ENCODE assay signal across 9 mouse cellular contexts in genomic region chr5:135400244-135400643, GRCm38 (mm10). TPM values are rescaled to one million over a fixed set of nuclear protein-coding genes. Genes with fewer than 3 reads are reported as not detected.
DNase-seq lines count a peak whose midpoint lies in the region; ATAC-seq and TF ChIP-seq lines count a peak whose summit lies in the region.
"Had no signal": no experiment of that assay in that cellular context is flagged by ENCODE, and none has a peak within 500 bp of the region (broad histone marks: within the 10 kb centered on the region; RNA-seq: fewer than 3 reads in every experiment).

No protein-coding gene starts in this region.

- intact Hi-C loops in heart, postnatal 14 days (cut with DNase I): loop anchor here (2.0 to 5.0 kb wide), 3 partner anchors 95 to 217 kb away; partner anchors contain the start of gene Hip1

- no peak overlapping the region for H3K27ac ChIP-seq in embryonic facial prominence, embryonic 10.5 days (replicated peaks)
- H3K27ac ChIP-seq: macrophage had no signal

- WGBS in embryonic facial prominence, embryonic 10.5 days: 10% methylated on average over 2 of the region's 2 CpGs

- H3K9me3 ChIP-seq in G1E (replicated peaks): no peaks in the 10 kb centered on the region
- no peaks in the 10 kb centered on the region for H3K9me3 ChIP-seq in embryonic facial prominence, embryonic 10.5 days

- H3K27me3 ChIP-seq in G1E (ENCODE audit: insufficient read depth, low read length): peaks cover 12% of the 10 kb centered on the region
- no peaks in the 10 kb centered on the region; the same call in 1 of the 2 replicates for H3K27me3 ChIP-seq in embryonic facial prominence, embryonic 10.5 days (replicated peaks; ENCODE audit: low read depth, poor library complexity, severe bottlenecking)

- no peaks in the 10 kb centered on the region for H3K36me3 ChIP-seq in G1E (replicated peaks)
- no peaks in the 10 kb centered on the region for H3K36me3 ChIP-seq in embryonic facial prominence, embryonic 10.5 days (replicated peaks)

- H3K4me3 ChIP-seq in G1E (ENCODE audit: low read depth, low read length): no peak overlapping the region
- no peak overlapping the region for H3K4me3 ChIP-seq in embryonic facial prominence, embryonic 10.5 days

- no peak; the same call in 1 of the 2 replicates for ATAC-seq in G1E (ENCODE audit: extremely low read depth, insufficient number of reproducible peaks, low FRiP score, poor library complexity, severe bottlenecking)

- DNase-seq in G1E (ENCODE audit: low spot score): peak; percentile 44
- DNase-seq in adrenal gland, postnatal 10 days: peak; percentile 94
- peak; percentile 82 for DNase-seq in embryonic facial prominence, embryonic 10.5 days (ENCODE audit: low spot score)
- DNase-seq in heart, postnatal 14 days: peak; percentile 84 to 92
- DNase-seq in layer of hippocampus, adult 9-11 months: peak; percentile 43
- peak; percentile 88 for DNase-seq in lung, postnatal 36 days
- peak; percentile 90 for DNase-seq in right cerebral cortex, postnatal 4 days
- DNase-seq in yolk sac, embryonic 10.5 days (ENCODE audit: low spot score): peak; percentile 39

- H3K4me1 ChIP-seq in G1E (ENCODE audit: insufficient read depth, low read depth, low read length): peaks cover 11% of the 10 kb centered on the region
- 0 out of 2 replicates have a peak, but pooled peaks cover 5% of the 10 kb centered on the region for H3K4me1 ChIP-seq in embryonic facial prominence, embryonic 10.5 days

- TF ChIP-seq CTCF in G1E (IDR thresholded peaks at IDR 0.05; ENCODE audit: low read depth, low read length): peak; percentile 92

RNA-seq across cellular contexts. Expression of gene Pom121, which starts 5.9 kb away (rescaled TPM):
- 105 and 123 TPM in 2 replicates for total RNA-seq in G1E (2014; fragmentation: Nextera tagmentation)
- total RNA-seq in G1E (2017): 4.9 and 5.0 TPM in 2 replicates
- 162 and 185 TPM in 2 replicates for polyA plus RNA-seq in G1E (2012)
- 10 to 100 TPM; 25.9 to 26.7 TPM for total RNA-seq in adrenal gland, postnatal 10 days (2021)
- polyA plus RNA-seq in embryonic facial prominence, embryonic 10.5 days (2016; fragmentation: Nextera tagmentation; extraction: Ambion mirVana): 20.1 and 20.3 TPM in 2 replicates
- 10 to 100 TPM; 15.8 to 18.2 TPM for total RNA-seq in heart, postnatal 14 days (2021)

RNA-seq across cellular contexts. Expression of gene Nsun5, which starts 30.5 kb away (rescaled TPM):
- total RNA-seq in G1E (2014; fragmentation: Nextera tagmentation) (21.1 and 26.2 TPM in 2 replicates), G1E (2017) (26.7 and 27.6 TPM in 2 replicates)
- 20.4 and 21.0 TPM in 2 replicates for polyA plus RNA-seq in G1E (2012)
- total RNA-seq in adrenal gland, postnatal 10 days (2021): 10 to 100 TPM; 17.9 to 22.6 TPM
- 47.9 and 48.0 TPM in 2 replicates for polyA plus RNA-seq in embryonic facial prominence, embryonic 10.5 days (2016; fragmentation: Nextera tagmentation; extraction: Ambion mirVana)
- total RNA-seq in heart, postnatal 14 days (2021): 10 to 100 TPM; 14.5 to 17.0 TPM

RNA-seq across cellular contexts. Expression of gene Trim50, which starts 47.1 kb away (rescaled TPM):
- not detected in 2 replicates for total RNA-seq in G1E (2014; fragmentation: Nextera tagmentation)
- total RNA-seq in G1E (2017): 0.16 TPM in 1 of 2 replicates, not detected in the other
- polyA plus RNA-seq in G1E (2012): not detected in 2 replicates
- not detected for total RNA-seq in adrenal gland, postnatal 10 days (2021)
- not detected in 2 replicates for polyA plus RNA-seq in embryonic facial prominence, embryonic 10.5 days (2016; fragmentation: Nextera tagmentation; extraction: Ambion mirVana)
- not detected for total RNA-seq in heart, postnatal 14 days (2021)
- polyA plus RNA-seq: macrophage had no signal

RNA-seq across cellular contexts. Expression of gene Fkbp6, which starts 50.4 kb away (rescaled TPM):
- not detected in 2 replicates for total RNA-seq in G1E (2014; fragmentation: Nextera tagmentation)
- total RNA-seq in G1E (2017): not detected in 2 replicates
- polyA plus RNA-seq in G1E (2012): not detected in 2 replicates
- total RNA-seq in adrenal gland, postnatal 10 days (2021): under 1 TPM in 1 of 2 experiments, not detected in 1; 0.27 TPM
- polyA plus RNA-seq in embryonic facial prominence, embryonic 10.5 days (2016; fragmentation: Nextera tagmentation; extraction: Ambion mirVana): not detected in 2 replicates
- under 1 TPM; 0.29 to 0.61 TPM for total RNA-seq in heart, postnatal 14 days (2021)
- polyA plus RNA-seq: macrophage had no signal

Comparison
In these comparisons a context has a peak if more than half of its experiments do, and no peak if none do; other contexts are left out.
1. DNase-seq: peak in every context shown above with its lines; median percentile 94 in adrenal gland, postnatal 10 days; 90 in right cerebral cortex, postnatal 4 days; 88 in heart, postnatal 14 days; 88 in lung, postnatal 36 days; 82 in embryonic facial prominence, embryonic 10.5 days; 44 in G1E; 43 in layer of hippocampus, adult 9-11 months; 39 in yolk sac, embryonic 10.5 days.